Mouse (Mus musculus) cerebellum, adult 9-10 months (tissue): ENCODE measurements around the gene Spns2.
"Not testable (repeated sequence)": the region's sequence is repeated elsewhere in the genome, so short reads cannot be mapped to it uniquely, and the experiment has no call there.

Source experiments
- DNase-seq: peaks from one replicate; pipeline ENCODE4 v3.0.0; 2022

The Spns2 gene

GRCm38 (mm10) chr11:72434963-72435693 is 54.6 kb downstream of the Spns2 start, which contains the start of gene Ggt6:
TSS of gene Ggt6 (plus strand) at chr11:72435526.
- DNase-seq, result no peak

DNA sequence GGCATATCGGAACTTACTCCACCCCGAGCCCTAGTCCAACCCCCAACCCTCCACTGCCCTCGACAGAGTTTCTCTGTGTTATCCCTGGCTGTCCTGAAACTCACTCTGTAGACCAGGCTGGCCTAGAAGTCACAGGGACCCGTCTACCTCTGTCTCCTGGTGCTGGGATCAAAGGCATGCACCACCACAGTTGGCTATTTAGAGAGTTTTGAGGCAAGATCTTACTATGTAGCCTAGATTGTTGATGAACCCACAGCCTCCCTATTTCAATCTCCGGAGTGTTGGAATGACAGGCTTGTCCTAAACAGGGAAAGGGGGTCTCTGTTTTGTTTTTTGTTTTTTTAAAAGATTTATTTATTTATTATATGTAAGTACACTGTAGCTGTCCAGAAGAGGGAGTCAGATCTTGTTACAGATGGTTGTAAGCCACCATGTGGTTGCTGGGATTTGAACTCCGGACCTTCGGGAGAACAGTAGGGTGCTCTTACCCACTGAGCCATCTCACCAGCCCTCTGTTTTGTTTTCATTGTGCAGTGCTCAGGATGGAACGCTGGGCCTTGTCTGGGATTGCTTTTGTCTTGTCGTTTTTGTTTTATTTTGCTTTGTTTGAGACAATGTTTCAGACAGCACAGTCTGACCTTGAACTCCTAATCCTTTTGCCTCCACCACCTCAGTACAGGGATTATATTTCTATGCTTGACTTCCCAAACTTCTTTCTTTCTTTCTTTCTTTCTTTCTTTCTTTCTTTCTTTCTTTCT is 59.2 kb downstream of the Spns2 start:
- not testable (repeated sequence) for DNase-seq

- peak; percentile 78 for DNase-seq
These were observed 60.4 kb downstream of the Spns2 start for GRCm38 (mm10) chr11:72429288-72429690.

DNA sequence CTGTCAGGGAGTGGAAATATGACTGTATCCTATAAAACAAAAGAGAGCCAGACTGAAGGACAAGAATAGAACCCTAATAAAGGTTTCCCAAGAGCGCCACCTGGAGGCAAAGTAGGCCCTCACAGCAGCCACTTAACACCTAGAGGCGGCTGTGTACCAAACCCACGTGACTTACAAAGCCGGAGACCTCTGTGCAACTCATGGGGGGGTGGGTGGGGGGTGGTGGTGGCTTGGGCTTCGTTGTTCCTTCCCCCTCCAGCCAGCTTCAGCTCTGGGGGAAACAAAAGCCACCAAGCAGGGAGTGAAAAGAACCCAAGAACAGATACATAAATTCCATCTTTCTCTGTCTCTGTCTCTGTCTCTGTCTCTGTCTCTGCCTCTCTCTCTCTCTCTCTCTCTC is 61.0 kb downstream of the Spns2 start:
- DNase-seq, result peak; percentile 70

DNA sequence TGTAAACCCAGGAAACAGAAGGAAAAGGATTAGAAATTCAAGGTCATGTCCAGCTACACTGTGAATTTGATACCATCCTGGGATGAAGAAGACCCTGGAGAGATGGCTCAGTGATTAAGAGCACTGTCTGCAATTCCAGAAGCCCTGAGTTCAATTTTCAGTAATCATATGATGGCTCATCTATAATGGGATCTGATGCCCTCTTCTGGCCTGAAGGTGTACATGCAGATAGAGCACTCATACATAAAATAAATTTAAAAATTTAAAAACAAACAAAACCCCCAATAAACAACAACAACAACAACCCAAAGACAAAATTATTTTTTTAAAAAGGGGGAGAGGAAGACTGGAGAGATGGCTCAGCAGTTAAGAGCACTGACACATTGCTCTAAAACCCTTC is 62.8 kb downstream of the Spns2 start:
- DNase-seq, result no peak

GRCm38 (mm10) chr11:72425201-72425600 is 64.5 kb downstream of the Spns2 start:
- no peak for DNase-seq

GRCm38 (mm10) chr11:72423686-72424085 is 66.0 kb downstream of the Spns2 start:
- DNase-seq, result no peak

GRCm38 (mm10) chr11:72421518-72422278 is 68.0 kb downstream of the Spns2 start:
- no peak for DNase-seq

- DNase-seq, result no peak
These were observed 69.1 kb downstream of the Spns2 start for GRCm38 (mm10) chr11:72420460-72421122.

GRCm38 (mm10) chr11:72419006-72419405 is 70.7 kb downstream of the Spns2 start:
- DNase-seq, result no peak

DNA sequence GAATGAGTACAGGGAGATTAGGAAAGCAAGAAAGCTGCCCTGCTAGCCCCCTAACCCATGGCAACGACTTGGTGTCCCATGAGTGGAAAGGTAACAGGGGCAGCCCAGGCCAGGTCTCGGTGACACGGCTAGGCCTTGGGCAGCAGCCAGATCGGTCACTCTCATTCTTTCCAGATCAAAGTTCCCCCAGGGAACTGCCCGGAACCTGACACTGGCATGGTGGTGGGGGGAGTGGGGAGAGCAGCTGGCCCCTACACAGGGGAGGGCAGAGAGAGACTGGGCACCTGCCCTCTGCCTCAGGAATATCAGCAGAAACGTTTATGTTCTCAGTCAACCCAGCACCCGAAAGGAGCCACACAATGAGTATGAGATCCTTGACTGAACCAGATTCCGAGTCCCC is 71.5 kb downstream of the Spns2 start:
- no peak for DNase-seq

DNA sequence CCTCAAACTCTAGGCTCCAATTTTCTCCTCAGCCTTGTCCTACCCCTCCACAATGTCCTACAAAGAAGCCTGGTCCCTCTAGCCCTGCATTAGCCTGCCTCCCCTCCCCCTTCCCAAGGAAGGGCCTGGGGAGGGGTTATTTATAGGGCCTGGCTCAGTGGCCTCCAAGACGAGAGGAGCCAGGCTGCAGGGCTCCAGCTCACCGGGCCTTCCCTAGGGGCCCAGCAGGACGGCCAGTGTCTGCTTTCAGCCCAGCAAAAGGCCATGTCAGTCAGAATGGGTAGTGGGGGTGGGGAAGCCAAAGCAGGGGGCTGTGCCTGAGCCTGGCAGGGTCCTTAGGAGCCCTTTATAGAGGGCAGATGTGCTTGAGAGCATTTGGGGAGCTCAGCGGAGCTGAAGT is 72.3 kb downstream of the Spns2 start:
- no peak for DNase-seq

DNA sequence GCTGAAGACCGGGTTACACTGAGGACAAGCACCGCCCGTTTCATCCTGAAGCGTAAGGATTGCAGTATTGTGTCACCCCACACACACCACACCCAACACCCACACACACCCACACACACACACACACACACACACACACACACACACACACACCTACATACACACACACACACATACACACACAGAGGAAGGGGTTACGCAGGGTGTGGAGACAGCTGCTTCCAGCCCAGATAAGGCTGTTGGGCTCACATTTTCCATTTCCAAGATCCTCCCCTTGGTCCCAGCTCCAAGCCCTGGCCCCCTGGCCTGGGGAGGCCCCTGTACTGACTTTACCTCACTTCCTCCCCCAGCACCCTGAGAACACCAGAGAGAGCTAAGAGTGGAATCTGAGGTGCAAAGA is 73.0 kb downstream of the Spns2 start:
- DNase-seq, result no peak

- no peak for DNase-seq
These were observed 74.5 kb downstream of the Spns2 start for GRCm38 (mm10) chr11:72415155-72415554.

DNA sequence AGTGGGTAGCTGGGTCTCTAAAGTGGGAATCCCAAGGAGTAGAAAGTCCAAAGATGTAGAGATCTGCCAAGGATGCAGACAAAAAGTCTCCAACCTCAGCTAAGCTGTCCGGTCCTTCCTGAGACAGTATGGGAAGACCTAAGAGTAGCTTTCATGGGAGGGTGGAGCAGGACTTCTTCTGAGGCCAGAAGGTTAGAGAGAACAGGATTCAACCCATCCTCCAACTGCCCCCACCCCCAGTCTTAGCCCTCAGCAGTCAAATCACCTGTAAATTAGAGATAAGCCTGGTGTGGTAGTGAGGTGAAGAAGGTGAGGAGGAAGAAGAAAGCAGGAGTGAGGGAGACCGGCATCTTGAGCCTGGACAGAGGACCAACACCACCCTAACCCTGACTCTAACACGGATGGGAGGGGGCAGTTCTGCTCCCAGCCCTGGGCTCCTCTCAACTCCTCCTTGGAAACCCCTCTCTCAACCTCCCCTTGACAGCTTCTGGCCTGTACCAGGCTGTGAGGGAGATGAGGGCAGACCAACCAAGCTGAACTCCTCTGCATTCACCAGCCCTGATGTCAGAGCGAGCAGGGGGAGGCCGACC is 76.0 kb downstream of the Spns2 start:
- no peak for DNase-seq

- no peak for DNase-seq
These were observed 76.7 kb downstream of the Spns2 start for GRCm38 (mm10) chr11:72413016-72413415.

DNA sequence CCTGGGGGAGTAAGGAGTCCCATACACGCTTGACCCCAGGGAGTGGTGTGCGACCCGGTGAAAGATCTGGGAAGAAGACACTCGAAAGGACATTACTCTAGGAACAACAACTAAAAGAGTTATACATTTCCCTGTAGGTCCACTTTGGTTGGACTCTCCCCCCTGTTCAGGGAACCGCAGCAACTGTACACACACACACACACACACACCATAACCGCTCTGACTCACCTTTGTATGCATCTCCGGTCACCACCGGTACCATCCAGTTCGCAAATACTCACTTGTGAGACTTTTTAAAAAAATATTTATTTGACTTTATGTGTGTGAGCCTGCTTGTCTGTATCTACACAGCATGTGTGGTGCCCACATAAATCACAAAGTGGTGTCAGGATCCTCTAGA is 77.8 kb downstream of the Spns2 start:
- no peak for DNase-seq

DNA sequence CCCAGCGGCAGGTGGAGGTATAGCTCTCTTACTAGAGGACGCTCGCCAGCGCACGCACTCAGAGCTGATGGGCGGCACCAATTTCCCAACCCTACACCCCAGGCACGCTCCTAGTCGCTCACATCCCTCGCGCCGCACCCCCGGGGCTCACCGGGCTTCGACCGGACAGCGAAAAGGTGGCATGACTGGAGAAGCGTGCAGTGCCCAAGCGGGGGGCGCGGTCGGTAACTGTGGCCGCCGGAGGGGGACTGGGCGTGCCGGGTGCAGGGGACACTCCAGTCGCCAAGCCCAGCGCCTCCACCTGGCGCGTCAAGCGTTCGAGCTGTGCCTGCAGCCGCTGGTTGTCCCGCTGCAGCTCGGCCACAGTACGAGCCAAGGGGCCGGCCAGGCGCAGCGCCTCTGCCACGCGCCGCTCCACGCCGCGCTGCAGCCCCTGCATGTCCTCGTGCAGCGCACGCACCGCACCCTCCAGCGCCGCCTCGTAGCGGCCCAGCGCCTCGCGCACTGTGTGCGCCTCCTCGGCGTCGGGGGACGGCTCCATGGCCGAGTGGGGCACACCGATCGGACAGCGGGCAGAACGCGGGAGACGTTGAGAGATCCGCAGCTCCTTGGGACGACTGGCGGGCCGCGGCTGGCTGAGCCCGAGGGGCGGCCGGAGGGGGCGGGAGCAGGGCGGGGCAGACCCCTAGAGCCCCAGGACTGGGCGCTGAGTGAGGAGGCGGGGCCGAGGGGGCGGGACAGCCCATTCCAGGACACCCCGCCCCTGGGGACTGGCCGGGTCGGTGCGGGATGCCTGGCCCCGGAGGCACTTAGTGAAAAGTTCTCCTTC is 78.4 kb downstream of the Spns2 start, which contains the start of gene Smtnl2:
Gene Smtnl2, minus strand, starts transcription at position 621 of the 829 bp plus-strand sequence.
- no peak for DNase-seq

DNA sequence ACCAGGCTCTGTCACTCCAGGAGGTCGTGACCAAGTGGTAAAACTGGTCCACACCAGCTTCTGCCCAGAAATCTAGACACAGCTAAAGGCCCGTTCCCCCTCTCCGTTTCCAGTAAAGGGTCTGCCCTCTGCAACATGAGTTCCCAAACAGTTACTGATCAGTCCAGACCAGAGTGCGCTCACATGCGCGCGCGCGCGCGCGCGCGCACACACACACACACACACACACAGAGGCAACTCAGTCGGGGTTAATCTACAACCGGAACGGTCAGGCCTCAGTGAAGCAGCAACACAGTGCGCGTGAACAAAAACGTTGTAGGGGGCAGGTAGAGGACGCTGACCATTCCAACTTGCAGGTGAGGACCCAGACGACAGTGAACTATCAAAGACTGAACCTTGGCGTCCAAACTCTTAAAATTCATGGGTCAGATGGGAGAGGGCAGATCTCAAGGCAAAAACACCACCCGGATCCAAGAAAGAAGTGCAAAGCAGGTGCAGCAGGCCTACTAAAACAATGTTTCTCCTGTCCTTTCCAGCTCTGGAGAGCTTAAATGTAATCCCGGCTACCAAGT is 79.1 kb downstream of the Spns2 start:
- DNase-seq, result no peak

DNA sequence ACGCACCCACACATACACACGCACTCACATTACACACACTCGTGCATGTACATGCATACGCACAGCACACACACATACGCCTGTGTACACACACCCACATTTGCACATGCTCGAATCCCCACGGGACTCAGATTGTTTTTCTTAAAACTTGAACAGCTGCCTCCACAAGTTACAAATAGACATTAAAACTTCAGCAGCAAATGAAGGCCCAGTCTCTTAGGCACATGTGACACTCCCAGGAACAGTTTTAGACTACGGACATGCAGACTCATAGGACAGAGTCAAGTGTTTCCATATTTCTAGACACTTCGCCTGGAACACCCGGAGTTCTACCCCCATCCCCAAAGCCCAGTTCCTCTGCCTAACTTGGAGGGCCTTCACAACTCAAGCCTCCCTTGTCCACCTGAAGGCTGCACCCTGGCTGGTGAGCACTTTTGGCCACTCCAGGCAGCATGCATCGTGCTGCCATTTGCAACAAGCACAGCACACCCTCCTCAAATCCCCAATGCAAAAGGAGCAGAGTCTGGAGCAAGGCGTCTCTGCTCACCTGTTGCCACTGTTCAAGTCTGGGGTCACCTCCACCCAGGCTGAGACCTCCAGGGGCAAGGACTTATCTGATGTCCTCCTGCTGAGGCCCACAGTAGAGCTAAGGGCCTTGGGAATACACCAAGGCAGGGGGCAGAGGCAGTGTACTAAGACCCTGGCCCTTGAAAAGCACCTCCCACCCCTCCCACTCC is 79.9 kb downstream of the Spns2 start:
- DNase-seq, result no peak
